Mouse (Mus musculus) midbrain, embryonic 15.5 days (tissue): ENCODE measurements around the gene Hsp90ab1. TPM values are rescaled to one million over a fixed set of nuclear protein-coding genes. Genes with fewer than 3 reads are reported as not detected.

Source experiments
- ATAC-seq: fragments of 200-750 bp; cut with Nextera tagmentation; replicated peaks from 2 replicates; pipeline ENCODE4 v1.8.0; 2017; ENCODE audit warnings: moderate TSS enrichment
- H3K27ac ChIP-seq: fragments of 300-500 bp; sonication (generic); 2 replicates; pipeline ENCODE4 v1.5.1; 2015; ENCODE audit warnings: mild to moderate bottlenecking, inconsistent platforms
- H3K27me3 ChIP-seq: fragments of 300-500 bp; sonication (generic); replicated peaks from 2 replicates; pipeline ENCODE4 v1.6.1; 2015; ENCODE audit warnings: inconsistent platforms
- H3K36me3 ChIP-seq: fragments of 300-500 bp; sonication (generic); replicated peaks from 2 replicates; pipeline ENCODE4 v1.6.1; 2015; ENCODE audit warnings: inconsistent platforms
- H3K4me1 ChIP-seq: fragments of 300-500 bp; sonication (generic); 2 replicates; pipeline ENCODE4 v1.6.1; 2015; ENCODE audit warnings: inconsistent platforms
- H3K4me2 ChIP-seq: fragments of 300-500 bp; sonication (generic); 2 replicates; pipeline ENCODE4 v1.6.1; 2015; ENCODE audit warnings: inconsistent platforms, mild to moderate bottlenecking, moderate library complexity
- H3K4me3 ChIP-seq: fragments of 300-500 bp; sonication (generic); 2 replicates; pipeline ENCODE4 v1.5.1; 2015; ENCODE audit warnings: mild to moderate bottlenecking, inconsistent platforms
- H3K9ac ChIP-seq: fragments of 300-500 bp; sonication (generic); 2 replicates; pipeline ENCODE4 v1.6.1; 2015; ENCODE audit warnings: mild to moderate bottlenecking, inconsistent platforms
- H3K9me3 ChIP-seq: fragments of 300-500 bp; sonication (generic); 2 replicates; pipeline ENCODE4 v1.6.1; 2016; ENCODE audit warnings: inconsistent platforms
- WGBS: fragments of 180-500 bp; shearing (Covaris S2); methylation state at CpG from one replicate; pipeline ENCODE4 v1.1.7; 2015; ENCODE audit warnings: mixed read lengths; 5-methylcytosine and 5-hydroxymethylcytosine counted together
- polyA plus RNA-seq: library from polyadenylated mRNA; unstranded; fragments of >200 nt; fragmentation: Nextera tagmentation; extraction: Ambion mirVana; gene quantifications from 2 replicates; pipeline ENCODE4 v1.2.1, GENCODE M21; 2015

Hsp90ab1 gene
- polyA plus RNA-seq, 1 experiment from 2014 or later, result 1,488 TPM

DNA sequence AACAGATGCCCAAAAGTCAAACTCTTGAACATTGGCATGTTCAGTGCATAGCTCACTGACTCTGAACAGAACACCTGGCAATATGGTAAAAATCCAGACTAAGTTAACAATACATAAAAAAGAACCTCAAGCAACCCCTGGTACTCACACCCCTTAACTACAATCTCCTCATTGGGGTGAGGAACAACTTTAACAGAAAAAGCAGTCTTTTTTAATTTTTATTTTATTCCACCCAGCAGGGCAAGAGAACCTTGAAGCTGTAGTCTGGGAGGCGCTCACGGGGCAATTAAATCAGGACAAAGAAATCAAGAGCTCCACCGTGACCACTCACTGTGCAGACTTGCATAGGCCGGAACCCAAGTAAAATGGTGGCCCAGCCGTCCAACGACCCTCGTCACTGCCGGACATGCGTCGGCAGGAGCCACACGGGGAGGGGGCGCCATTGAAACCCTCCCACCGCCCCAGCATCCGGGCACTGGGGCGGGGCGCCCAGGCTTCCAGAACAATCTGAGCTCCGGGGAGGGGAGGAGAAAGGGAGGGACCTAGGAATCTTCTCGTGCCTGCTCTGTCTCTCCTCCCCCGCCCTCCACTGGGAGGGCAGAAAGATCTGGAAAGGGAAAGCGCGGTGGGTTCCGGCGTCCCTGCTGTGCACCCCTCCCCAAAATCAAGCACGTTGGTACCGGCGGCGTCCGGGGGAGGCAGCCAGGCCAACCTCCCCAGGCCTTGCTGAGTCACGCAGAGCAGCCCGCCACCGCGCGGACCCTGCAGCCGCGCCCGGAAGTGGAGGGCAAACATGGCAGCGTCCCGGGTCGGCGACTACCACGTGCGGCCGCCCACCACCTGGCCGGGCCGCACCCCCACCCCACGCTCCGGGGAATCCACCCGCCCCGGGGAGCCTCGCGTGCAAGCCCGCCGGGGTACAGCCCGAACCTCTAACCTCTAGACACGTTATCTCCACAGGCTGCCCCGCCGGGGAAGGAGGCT lies 676 bp downstream of the Hsp90ab1 start:
- WGBS, result under 1% methylated on average over 54 of the region's 57 CpGs
- ATAC-seq, result peak; percentile 60
- Histone ChIP-seq H3K9me3 (no peaks in the 10 kb centered on the region), H3K4me3 (peak overlapping the region; percentile 88), H3K27ac (peak overlapping the region; percentile 97), H3K36me3 (peaks cover 41% of the 10 kb centered on the region), H3K4me2 (peak overlapping the region; percentile 76), H3K9ac (peak overlapping the region; percentile 96), H3K4me1 (peaks cover 39% of the 10 kb centered on the region), H3K27me3 (no peaks in the 10 kb centered on the region)

DNA sequence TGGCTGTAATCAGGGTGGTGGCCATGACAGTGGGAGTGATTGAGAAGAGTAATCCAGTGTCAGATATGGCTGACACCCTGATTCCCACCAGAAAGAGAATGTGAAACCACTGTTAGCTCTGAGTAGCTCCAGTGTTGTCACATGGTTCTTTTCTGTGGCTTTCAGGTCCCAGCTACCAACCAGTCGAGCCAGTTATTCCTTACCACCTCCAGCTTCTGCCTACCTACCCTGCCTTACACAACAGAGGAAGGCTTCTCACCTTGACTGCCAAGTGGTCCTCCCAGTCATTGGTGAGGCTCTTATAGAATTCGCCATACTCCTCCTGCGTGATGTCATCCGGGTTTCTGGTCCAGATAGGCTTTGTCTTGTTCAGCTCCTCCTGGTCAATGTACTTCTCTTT lies 3.1 kb downstream of the Hsp90ab1 start:
- ATAC-seq, result no peak
- peaks cover 53% of the 10 kb centered on the region for H3K4me1 ChIP-seq
- no peaks in the 10 kb centered on the region for H3K9me3 ChIP-seq
- H3K4me3 ChIP-seq, result no peak overlapping the region
- no peaks in the 10 kb centered on the region for H3K27me3 ChIP-seq
- H3K36me3 ChIP-seq, result peaks cover 55% of the 10 kb centered on the region
- no peak overlapping the region for H3K27ac ChIP-seq
- 84% methylated on average over 4 of the region's 4 CpGs for WGBS
- no peak overlapping the region for H3K4me2 ChIP-seq
- no peak overlapping the region for H3K9ac ChIP-seq

DNA sequence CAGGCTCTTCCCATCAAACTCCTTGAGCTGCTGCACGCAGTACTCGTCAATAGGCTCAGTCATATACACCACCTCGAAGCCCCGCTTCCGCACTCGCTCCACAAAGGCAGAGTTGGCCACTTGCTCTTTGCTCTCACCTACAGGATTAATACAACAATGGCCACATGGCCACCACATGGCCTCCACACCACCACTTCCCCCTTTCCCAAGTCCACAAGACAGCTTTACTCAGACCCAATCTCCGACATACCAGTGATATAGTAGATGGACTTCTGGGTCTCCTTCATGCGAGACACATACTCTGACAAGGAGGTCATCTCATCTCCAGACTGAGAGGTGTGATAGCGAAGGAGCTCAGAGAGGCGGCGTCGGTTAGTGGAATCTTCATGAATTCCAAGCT lies 4.1 kb downstream of the Hsp90ab1 start:
- Histone ChIP-seq H3K4me1 (peaks cover 54% of the 10 kb centered on the region), H3K36me3 (peaks cover 55% of the 10 kb centered on the region), H3K27ac (no peak overlapping the region), H3K9me3 (no peaks in the 10 kb centered on the region), H3K27me3 (no peaks in the 10 kb centered on the region), H3K4me3 (no peak overlapping the region), H3K9ac (no peak overlapping the region), H3K4me2 (no peak overlapping the region)
- WGBS, result 91% methylated on average over 12 of the region's 12 CpGs
- no peak for ATAC-seq

DNA sequence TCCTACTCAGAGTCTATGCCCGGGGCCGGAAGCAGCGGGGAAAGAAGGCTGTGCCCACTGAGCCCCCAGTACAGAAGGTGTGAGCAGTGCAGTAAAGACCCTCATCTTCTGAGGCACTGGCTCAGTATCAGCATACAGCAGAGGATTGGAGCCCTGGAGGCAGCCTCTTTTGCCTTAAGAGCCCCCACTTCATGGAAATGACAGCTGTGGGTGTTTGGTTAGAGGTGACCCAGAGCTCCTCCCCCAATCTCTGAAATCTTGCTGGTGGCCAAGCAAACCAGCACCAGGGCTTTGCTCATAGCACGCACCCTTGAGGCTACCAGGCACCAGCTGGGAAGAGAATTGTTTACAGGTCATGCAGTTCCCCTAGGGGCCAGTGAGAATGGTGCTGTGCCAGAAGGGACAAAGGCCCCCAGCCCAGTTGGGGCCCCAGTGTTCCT lies 5.9 kb downstream of the Hsp90ab1 start:
- no peak for ATAC-seq
- 37% methylated on average over 4 of the region's 4 CpGs for WGBS
- Histone ChIP-seq H3K4me2 (no peak overlapping the region), H3K9me3 (no peaks in the 10 kb centered on the region), H3K27ac (no peak overlapping the region), H3K4me3 (no peak overlapping the region), H3K4me1 (peaks cover 54% of the 10 kb centered on the region), H3K27me3 (no peaks in the 10 kb centered on the region), H3K36me3 (peaks cover 55% of the 10 kb centered on the region), H3K9ac (no peak overlapping the region)

DNA sequence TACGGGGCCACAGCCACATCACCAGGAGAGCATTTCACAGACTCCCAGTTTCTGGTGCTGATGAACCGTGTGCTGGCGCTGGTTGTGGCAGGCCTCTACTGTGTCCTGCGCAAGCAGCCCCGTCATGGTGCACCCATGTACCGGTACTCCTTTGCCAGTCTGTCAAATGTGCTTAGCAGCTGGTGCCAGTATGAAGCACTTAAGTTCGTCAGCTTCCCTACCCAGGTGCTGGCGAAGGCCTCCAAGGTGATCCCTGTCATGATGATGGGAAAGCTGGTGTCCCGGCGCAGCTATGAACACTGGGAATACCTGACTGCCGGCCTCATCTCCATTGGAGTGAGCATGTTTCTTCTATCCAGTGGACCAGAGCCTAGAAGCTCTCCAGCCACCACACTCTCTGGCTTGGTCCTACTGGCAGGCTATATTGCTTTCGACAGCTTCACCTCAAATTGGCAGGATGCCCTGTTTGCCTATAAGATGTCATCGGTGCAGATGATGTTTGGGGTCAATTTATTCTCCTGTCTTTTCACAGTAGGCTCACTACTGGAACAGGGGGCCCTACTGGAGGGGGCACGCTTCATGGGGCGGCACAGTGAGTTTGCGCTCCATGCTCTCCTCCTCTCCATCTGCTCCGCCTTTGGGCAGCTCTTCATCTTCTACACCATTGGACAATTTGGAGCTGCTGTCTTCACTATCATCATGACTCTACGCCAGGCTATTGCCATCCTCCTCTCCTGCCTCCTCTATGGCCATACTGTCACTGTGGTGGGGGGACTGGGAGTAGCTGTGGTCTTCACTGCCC lies 6.5 kb downstream of the Hsp90ab1 start:
- H3K9ac ChIP-seq, result no peak overlapping the region
- H3K4me1 ChIP-seq, result peaks cover 48% of the 10 kb centered on the region
- no peak overlapping the region for H3K27ac ChIP-seq
- WGBS, result 70% methylated on average over 18 of the region's 18 CpGs
- ATAC-seq, result no peak
- H3K9me3 ChIP-seq, result no peaks in the 10 kb centered on the region
- no peak overlapping the region for H3K4me2 ChIP-seq
- H3K27me3 ChIP-seq, result no peaks in the 10 kb centered on the region
- 0 out of 2 replicates have a peak overlapping the region, but pooled peaks have one; percentile 2 for H3K4me3 ChIP-seq
- H3K36me3 ChIP-seq, result peaks cover 53% of the 10 kb centered on the region

DNA sequence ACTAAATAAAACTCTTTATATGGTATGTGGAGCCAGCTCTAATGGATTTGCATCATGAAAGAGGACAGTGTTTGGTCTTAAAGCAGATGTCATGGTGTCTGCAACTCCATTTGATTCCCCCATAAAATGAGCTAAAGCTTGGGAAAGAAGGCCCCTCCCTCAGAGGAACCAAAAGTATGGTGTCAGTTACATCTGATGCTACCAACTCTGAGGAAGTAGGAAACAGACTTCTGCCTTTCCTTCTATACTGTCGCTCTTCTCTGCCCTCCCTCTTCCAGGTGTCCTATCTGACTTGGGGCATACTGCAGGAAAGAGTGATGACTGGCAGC lies 7.1 kb downstream of the Hsp90ab1 start:
- H3K36me3 ChIP-seq, result peaks cover 48% of the 10 kb centered on the region

DNA sequence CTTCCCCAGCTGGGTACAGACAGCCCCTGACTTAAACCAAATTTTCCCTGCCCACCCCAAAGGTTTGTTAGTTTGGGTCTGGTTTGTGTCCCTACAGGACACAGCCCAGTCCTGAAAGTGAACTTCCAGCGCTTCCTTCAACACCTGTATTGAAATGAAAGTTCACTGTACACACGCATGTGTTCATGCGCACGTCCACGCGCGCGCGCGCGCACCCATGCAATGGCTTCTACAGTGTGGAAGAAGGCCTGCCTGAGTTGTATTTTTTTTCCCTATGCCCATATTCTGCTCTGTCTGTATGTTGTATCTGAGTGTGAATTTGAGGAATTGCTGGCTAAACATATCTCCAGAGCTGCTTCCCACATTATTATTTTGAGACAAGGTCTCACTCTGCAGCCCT lies 8.0 kb downstream of the Hsp90ab1 start:
- no peaks in the 10 kb centered on the region for H3K27me3 ChIP-seq
- 0 out of 2 replicates have a peak overlapping the region, but pooled peaks have one; percentile 87 for H3K27ac ChIP-seq
- H3K36me3 ChIP-seq, result peaks cover 40% of the 10 kb centered on the region
- 95% methylated on average over 11 of the region's 11 CpGs for WGBS
- ATAC-seq, result no peak
- H3K9ac ChIP-seq, result peak overlapping the region; percentile 77
- H3K4me3 ChIP-seq, result peak overlapping the region; percentile 89
- no peaks in the 10 kb centered on the region for H3K9me3 ChIP-seq
- H3K4me1 ChIP-seq, result peaks cover 39% of the 10 kb centered on the region
- H3K4me2 ChIP-seq, result peak overlapping the region; percentile 93

More for the DNA sequence above, 7.1 kb downstream of the Hsp90ab1 start:
- H3K9ac ChIP-seq, result no peak overlapping the region
- no peak overlapping the region for H3K27ac ChIP-seq
- WGBS, result 94% methylated on average over 1 of the region's 1 CpGs
- H3K4me1 ChIP-seq, result peaks cover 43% of the 10 kb centered on the region
- no peaks in the 10 kb centered on the region for H3K27me3 ChIP-seq
- no peaks in the 10 kb centered on the region for H3K9me3 ChIP-seq
- 0 out of 2 replicates have a peak overlapping the region, but pooled peaks have one; percentile 2 for H3K4me3 ChIP-seq
- ATAC-seq, result no peak
- H3K4me2 ChIP-seq, result no peak overlapping the region

DNA sequence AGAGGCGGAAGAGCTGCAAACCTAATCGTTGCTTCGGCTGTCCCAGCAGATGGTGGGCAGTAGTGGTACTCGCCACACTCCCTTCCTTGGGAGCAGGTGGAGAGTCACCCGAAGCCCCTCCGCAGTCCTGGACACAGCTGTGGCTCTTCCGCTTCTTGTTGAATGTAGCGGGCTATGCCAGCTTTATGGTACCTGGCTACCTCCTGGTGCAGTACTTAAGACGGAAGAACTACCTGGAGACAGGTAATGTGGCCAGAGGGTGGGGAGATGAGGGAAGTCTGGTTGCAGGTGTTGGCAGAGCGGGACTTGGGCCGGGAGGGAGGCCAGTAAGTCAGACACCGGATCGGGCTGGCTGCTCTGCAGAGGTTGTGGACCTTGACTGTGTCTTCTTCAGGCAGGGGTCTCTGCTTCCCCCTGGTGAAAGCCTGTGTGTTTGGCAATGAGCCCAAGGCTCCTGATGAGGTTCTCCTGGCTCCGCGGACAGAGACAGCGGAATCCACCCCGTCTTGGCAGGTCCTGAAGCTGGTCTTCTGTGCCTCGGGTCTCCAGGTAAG lies 8.5 kb downstream of the Hsp90ab1 start:
- peak; percentile 15 for ATAC-seq
- no peaks in the 10 kb centered on the region for H3K27me3 ChIP-seq
- H3K4me3 ChIP-seq, result peak overlapping the region; percentile 89
- H3K4me2 ChIP-seq, result peak overlapping the region; percentile 93
- peaks cover 34% of the 10 kb centered on the region for H3K4me1 ChIP-seq
- H3K9me3 ChIP-seq, result no peaks in the 10 kb centered on the region
- H3K27ac ChIP-seq, result peak overlapping the region; percentile 87
- WGBS, result 12% methylated on average over 18 of the region's 18 CpGs
- peak overlapping the region; percentile 77 for H3K9ac ChIP-seq
- peaks cover 35% of the 10 kb centered on the region for H3K36me3 ChIP-seq

DNA sequence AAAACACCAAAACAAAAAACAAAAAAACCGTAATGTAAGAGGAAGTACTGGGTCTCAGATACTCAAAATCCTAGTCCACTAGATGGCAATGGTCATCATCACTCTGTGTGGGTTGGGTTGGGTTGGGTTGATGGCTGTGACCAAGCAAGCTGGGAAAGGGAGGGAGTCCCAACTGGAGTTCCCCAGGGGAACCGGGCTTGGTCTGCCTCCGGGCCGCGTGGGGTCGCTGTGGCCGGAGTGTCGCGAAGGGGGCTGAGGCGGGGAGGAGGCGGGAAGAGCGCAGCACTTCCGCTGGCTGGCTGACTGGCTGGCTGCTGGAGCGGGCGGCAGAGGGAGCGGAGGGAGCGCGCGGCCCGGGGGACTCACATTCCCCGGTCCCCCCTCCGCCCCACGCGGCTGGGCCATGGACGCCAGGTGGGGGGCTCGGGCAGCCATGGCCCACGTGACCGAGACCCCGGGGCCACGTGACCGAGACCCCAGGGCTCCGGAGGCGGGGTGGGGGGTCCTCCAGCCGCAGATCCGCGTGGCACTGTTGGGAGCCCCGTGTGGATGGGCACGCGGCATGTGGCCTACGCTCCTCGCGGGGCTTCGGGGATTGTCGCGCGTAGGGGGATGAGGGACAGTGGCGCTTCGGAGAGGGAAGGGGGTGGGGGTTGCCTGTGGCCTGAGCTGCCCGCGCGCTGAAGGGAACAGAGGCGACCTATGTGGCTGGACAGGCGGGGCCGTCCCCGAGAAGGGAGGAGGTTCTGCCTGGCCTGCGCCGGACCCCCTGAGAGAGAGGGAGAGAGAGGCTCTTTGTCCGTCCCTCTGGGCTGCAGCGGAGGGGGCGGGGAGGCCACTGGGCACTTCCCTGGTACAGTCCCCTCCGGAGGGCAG lies 9.2 kb downstream of the Hsp90ab1 start, which contains the start of gene Slc35b2:
TSS of gene Slc35b2 (plus strand) at position 220 of the 876 bp plus-strand sequence.
- Histone ChIP-seq H3K4me1 (peaks cover 28% of the 10 kb centered on the region), H3K4me2 (peak within 1 kb of the TSS; percentile 93), H3K36me3 (peaks cover 28% of the 10 kb centered on the region), H3K27me3 (no peaks in the 10 kb centered on the region), H3K9me3 (no peaks in the 10 kb centered on the region), H3K27ac (peak within 1 kb of the TSS; percentile 87), H3K9ac (peak within 1 kb of the TSS; percentile 77), H3K4me3 (peak within 1 kb of the TSS; percentile 89)
- ATAC-seq, result peak; percentile 89
- under 1% methylated on average over 61 of the region's 61 CpGs for WGBS

DNA sequence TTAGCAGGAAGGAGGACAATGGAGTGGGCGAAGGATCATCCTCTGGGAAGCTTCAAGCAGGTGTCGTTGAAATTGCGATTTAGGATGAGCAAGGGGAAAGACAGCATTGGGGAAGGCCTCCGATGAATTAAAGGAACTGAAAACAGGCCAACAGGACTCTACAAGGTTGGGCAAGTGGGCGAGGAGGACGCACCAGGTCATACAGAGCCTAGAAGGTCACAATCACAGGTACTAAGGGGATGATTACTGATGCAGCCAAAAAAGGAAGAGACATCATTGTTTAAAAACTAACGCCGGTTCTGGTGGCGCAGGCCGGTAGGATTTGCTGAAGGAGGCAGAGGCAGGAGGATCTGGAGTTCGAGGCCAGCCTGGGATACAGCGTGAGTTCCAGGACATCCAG lies 9.9 kb downstream of the Hsp90ab1 start:
- no peak for ATAC-seq
- Histone ChIP-seq H3K9ac (no peak overlapping the region), H3K36me3 (peaks cover 21% of the 10 kb centered on the region), H3K27ac (no peak overlapping the region), H3K4me3 (0 out of 2 replicates have a peak overlapping the region, but pooled peaks have one; percentile 89), H3K9me3 (no peaks in the 10 kb centered on the region), H3K4me2 (peak overlapping the region; percentile 93), H3K27me3 (no peaks in the 10 kb centered on the region), H3K4me1 (peaks cover 27% of the 10 kb centered on the region)
- WGBS, result 79% methylated on average over 12 of the region's 12 CpGs
